Mouse (Mus musculus): ENCODE measurements around the gene Fam151a.
A peak's percentile ranks its signal among the peaks of the same experiment; 100 is the strongest.
"Not testable (repeated sequence)": the region's sequence is repeated elsewhere in the genome, so short reads cannot be mapped to it uniquely, and the experiment has no call there.

The Fam151a gene

GRCm38 (mm10) chr4:106733636-106734035 lies at the start of gene Fam151a:
Gene Fam151a (plus strand): TSS chr4:106733889.
- no peak for DNase-seq

- no peak for DNase-seq
These were observed 44.9 kb upstream of the Fam151a start for GRCm38 (mm10) chr4:106688636-106689296.

GRCm38 (mm10) chr4:106693841-106694430 lies 39.8 kb upstream of the Fam151a start:
- DNase-seq = no peak

GRCm38 (mm10) chr4:106699989-106700388 lies 33.7 kb upstream of the Fam151a start:
- no peak for DNase-seq

GRCm38 (mm10) chr4:106700798-106701197 lies 32.9 kb upstream of the Fam151a start:
- no peak for DNase-seq

- no peak for DNase-seq
These were observed 29.7 kb upstream of the Fam151a start for GRCm38 (mm10) chr4:106703956-106704355.

- DNase-seq = peak; percentile 40
These were observed 29.3 kb upstream of the Fam151a start for GRCm38 (mm10) chr4:106704416-106704815.

GRCm38 (mm10) chr4:106705096-106705665 lies 28.5 kb upstream of the Fam151a start:
- DNase-seq = no peak

- DNase-seq = no peak
These were observed 25.7 kb upstream of the Fam151a start for GRCm38 (mm10) chr4:106707957-106708356.

- peak; percentile 96 for DNase-seq
These were observed 25.3 kb upstream of the Fam151a start for GRCm38 (mm10) chr4:106708408-106708807.

GRCm38 (mm10) chr4:106713622-106714021 lies 20.1 kb upstream of the Fam151a start:
- no peak for DNase-seq

- no peak for DNase-seq
These were observed 13.1 kb upstream of the Fam151a start for GRCm38 (mm10) chr4:106720631-106721030.

- no peak for DNase-seq
These were observed 2.9 kb upstream of the Fam151a start, which contains the start of gene Mroh7 for GRCm38 (mm10) chr4:106730814-106731213. Gene Mroh7 (minus strand): TSS chr4:106730925.

- DNase-seq = not testable (repeated sequence)
These were observed 3.2 kb downstream of the Fam151a start for GRCm38 (mm10) chr4:106736884-106737283.

- no peak for DNase-seq
These were observed 4.2 kb downstream of the Fam151a start for GRCm38 (mm10) chr4:106737904-106738303.

GRCm38 (mm10) chr4:106745862-106746261 lies 12.2 kb downstream of the Fam151a start:
- DNase-seq = no peak

- no peak for DNase-seq
These were observed 13.4 kb downstream of the Fam151a start for GRCm38 (mm10) chr4:106747001-106747580.

GRCm38 (mm10) chr4:106749699-106750098 lies 16.0 kb downstream of the Fam151a start:
- DNase-seq = peak; percentile 73

GRCm38 (mm10) chr4:106751726-106752125 lies 18.0 kb downstream of the Fam151a start:
- no peak for DNase-seq

- DNase-seq = no peak
These were observed 30.5 kb downstream of the Fam151a start for GRCm38 (mm10) chr4:106764166-106764565.

GRCm38 (mm10) chr4:106769306-106769705 lies 35.6 kb downstream of the Fam151a start:
- DNase-seq = no peak

GRCm38 (mm10) chr4:106772558-106772957 lies 38.9 kb downstream of the Fam151a start:
- no peak for DNase-seq

GRCm38 (mm10) chr4:106775767-106776166 lies 42.1 kb downstream of the Fam151a start:
- DNase-seq = not testable (repeated sequence)

- peak; percentile 64 for DNase-seq
These were observed 43.3 kb downstream of the Fam151a start for GRCm38 (mm10) chr4:106776998-106777397.

All from right cerebral cortex, postnatal 4 days (tissue).